Mouse (Mus musculus) liver, embryonic 14.5 days (tissue): Measurements from ENCODE around the gene Traf1. TPM values are rescaled to one million over a fixed set of nuclear protein-coding genes. Genes with fewer than 3 reads are reported as not detected.

ENCODE experiments used
- ATAC-seq: fragments of 200-750 bp; cut with Nextera tagmentation; 2 replicates; pipeline ENCODE4 v1.8.0; 2017; ENCODE audit warnings: moderate number of reproducible peaks, mild to moderate bottlenecking, moderate library complexity; ENCODE audit not compliant: insufficient read depth
- DNase-seq, 3 experiments: peaks; one replicate each; pipeline ENCODE4 v3.0.0-alpha.2; 2012 to 2013; ENCODE audit warnings: low read depth in 3 of 3, low spot score in 3 of 3
- H3K27ac ChIP-seq: fragments of 300-500 bp; sonication (generic); 2 replicates; pipeline ENCODE4 v1.5.1; 2014; ENCODE audit warnings: moderate library complexity, mild to moderate bottlenecking, control low read depth, inconsistent platforms
- H3K27me3 ChIP-seq: fragments of 300-500 bp; sonication (generic); 2 replicates; pipeline ENCODE4 v1.6.1; 2014; ENCODE audit warnings: mild to moderate bottlenecking, low read length, moderate library complexity; ENCODE audit not compliant: control insufficient read depth, insufficient read depth
- H3K36me3 ChIP-seq: fragments of 300-500 bp; sonication (generic); replicated peaks from 2 replicates; pipeline ENCODE4 v1.6.1; 2014; ENCODE audit warnings: low read depth; ENCODE audit not compliant: control insufficient read depth, insufficient read depth
- H3K4me1 ChIP-seq, 2 experiments: fragments of 200-500 bp in 1 of 2; fragments of 300-500 bp in 1 of 2; sonication (generic) in 1 of 2; replicated peaks; 2 replicates each; pipeline ENCODE4 v1.6.1; 2012 to 2014; ENCODE audit warnings: antibody characterized with exemption in 1 of 2, inconsistent platforms in 1 of 2, low read length in 1 of 2; ENCODE audit not compliant: control insufficient read depth in 2 of 2, insufficient read depth in 2 of 2
- H3K4me2 ChIP-seq: fragments of 300-500 bp; sonication (generic); 2 replicates; pipeline ENCODE4 v1.6.1; 2014; ENCODE audit warnings: low read depth, mild to moderate bottlenecking, control low read depth, moderate library complexity
- H3K4me3 ChIP-seq, 2 experiments: fragments of 200-500 bp in 1 of 2; fragments of 300-500 bp in 1 of 2; sonication (generic) in 1 of 2; 2 replicates each; pipeline ENCODE4 v1.5.1; 2012 to 2014; ENCODE audit warnings: low read depth in 2 of 2, low read length in 2 of 2, mild to moderate bottlenecking in 2 of 2, control low read depth in 1 of 2, inconsistent platforms in 1 of 2, moderate library complexity in 1 of 2; ENCODE audit not compliant: insufficient read depth in 1 of 2
- H3K9ac ChIP-seq: fragments of 300-500 bp; sonication (generic); replicated peaks from 2 replicates; pipeline ENCODE4 v1.6.1; 2014; ENCODE audit warnings: mild to moderate bottlenecking, control low read depth, moderate library complexity
- H3K9me3 ChIP-seq: fragments of 300-500 bp; sonication (generic); 2 replicates; pipeline ENCODE4 v1.6.1; 2016; ENCODE audit warnings: low read length, mixed read lengths; ENCODE audit not compliant: control insufficient read depth
- CTCF ChIP-seq: IDR thresholded peaks from 2 replicates; pipeline ENCODE4 v1.5.1; 2016; ENCODE audit warnings: antibody characterized with exemption, low read depth, control low read depth
- EP300 ChIP-seq: IDR thresholded peaks from 2 replicates; pipeline ENCODE4 v1.6.1; 2016; ENCODE audit warnings: antibody characterized with exemption, low read depth
- WGBS: fragments of 180-500 bp; shearing (Covaris S2); extraction: QIAGEN DNeasy Blood & Tissue Kit; methylation state at CpG from one replicate; pipeline ENCODE4 v1.1.7; 2014; ENCODE audit not compliant: insufficient replicate concordance; 5-methylcytosine and 5-hydroxymethylcytosine counted together
- polyA plus RNA-seq, 2 experiments: library from polyadenylated mRNA; depleted of rRNA in 1 of 2; stranded (reverse) in 1 of 2; unstranded in 1 of 2; fragments of >200 nt; fragmentation: Nextera tagmentation in 1 of 2; extraction: Ambion mirVana in 1 of 2; gene quantifications; 2 replicates each; pipeline versions ENCODE4 v1.2.1 to v1.2.3; 2012 to 2014

Traf1 gene
- polyA plus RNA-seq, 2 experiments = 0.07 TPM; not detected in 1

DNA sequence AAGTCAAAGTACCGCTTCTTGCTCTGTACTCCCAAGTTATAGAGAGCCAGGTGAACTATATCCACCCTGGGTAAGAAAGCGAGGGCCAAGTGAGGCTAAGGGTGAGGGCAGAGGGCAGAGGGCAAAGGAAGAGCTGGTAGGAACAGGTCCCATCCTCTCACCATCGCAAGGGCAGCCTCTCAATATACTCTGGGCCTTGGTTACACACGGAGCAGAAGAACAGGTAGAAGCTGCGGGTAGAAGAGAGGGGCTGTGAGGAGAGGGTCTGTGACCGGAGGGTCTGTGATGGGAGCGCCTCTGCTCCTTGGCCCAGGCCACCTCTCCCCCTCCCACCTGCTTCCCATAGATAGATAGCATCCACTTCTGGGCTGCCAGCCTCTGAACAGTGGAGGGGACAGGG is 58.4 kb downstream of the Traf1 start:
- 79% methylated on average over 7 of the region's 7 CpGs for WGBS
- H3K27me3 ChIP-seq = no peaks in the 10 kb centered on the region
- no peaks in the 10 kb centered on the region for H3K9me3 ChIP-seq
- peaks cover 23 to 24% of the 10 kb centered on the region in 2 experiments for H3K4me1 ChIP-seq
- ATAC-seq (no peak), DNase-seq (no peak)
- no peak overlapping the region for H3K4me3 ChIP-seq
- no peaks in the 10 kb centered on the region for H3K36me3 ChIP-seq
- H3K27ac ChIP-seq = no peak overlapping the region
- TF ChIP-seq CTCF (no peak), EP300 (no peak)
- no peak overlapping the region for H3K9ac ChIP-seq
- no peak overlapping the region for H3K4me2 ChIP-seq

DNA sequence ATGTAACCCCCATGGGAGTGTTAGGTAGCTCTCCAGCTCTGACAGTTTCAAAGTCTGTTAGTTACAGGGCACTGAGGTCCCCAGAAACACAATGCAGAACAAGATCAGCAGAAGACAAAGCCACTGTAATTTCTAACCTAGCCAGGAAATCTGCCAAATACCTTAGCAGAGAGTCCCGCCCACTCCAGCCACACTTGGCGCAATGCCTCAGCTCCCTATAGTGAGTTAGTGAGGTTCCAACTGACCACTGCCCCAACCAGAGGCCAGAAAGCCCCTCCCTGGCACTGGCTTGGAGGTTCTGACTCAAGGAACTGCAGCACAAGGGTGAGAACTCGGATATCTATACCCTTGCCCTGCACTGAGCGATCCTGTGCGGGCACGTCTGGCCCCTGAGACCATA is 58.8 kb downstream of the Traf1 start:
- H3K27me3 ChIP-seq = no peaks in the 10 kb centered on the region
- TF ChIP-seq CTCF (no peak), EP300 (no peak)
- WGBS = 80% methylated on average over 6 of the region's 6 CpGs
- H3K4me3 ChIP-seq = no peak overlapping the region
- no peak overlapping the region for H3K9ac ChIP-seq
- ATAC-seq (no peak), DNase-seq (no peak)
- H3K4me2 ChIP-seq = no peak overlapping the region
- H3K36me3 ChIP-seq = no peaks in the 10 kb centered on the region
- H3K9me3 ChIP-seq = no peaks in the 10 kb centered on the region
- peaks cover 23 to 24% of the 10 kb centered on the region in 2 experiments for H3K4me1 ChIP-seq
- H3K27ac ChIP-seq = no peak overlapping the region

DNA sequence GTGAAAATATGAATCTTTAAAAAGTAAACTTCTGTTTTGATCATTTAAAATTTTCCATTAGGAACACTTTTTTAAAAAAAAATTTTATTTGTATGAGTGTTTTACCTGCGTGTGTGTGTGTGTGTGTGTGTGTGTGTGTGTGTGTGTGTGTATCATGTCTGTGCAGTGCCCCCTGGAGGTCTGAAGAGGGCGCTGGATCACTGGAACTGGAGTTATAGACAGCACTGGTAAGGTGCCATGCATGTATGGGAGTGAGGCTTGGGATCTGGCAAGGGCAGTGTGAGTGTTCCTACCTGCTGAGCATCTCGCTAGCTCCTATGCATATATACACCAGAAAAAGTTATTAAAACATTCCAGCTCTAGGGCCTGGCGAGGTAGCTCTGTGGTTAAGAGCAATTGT is 59.8 kb downstream of the Traf1 start:
- no peak overlapping the region for H3K4me3 ChIP-seq
- ATAC-seq (no peak), DNase-seq (no peak)
- peak; percentile 35; the same call in 1 of the 2 replicates for TF ChIP-seq CTCF
- TF ChIP-seq EP300 = no peak
- 71% methylated on average over 4 of the region's 4 CpGs for WGBS
- H3K9ac ChIP-seq = no peak overlapping the region
- H3K27ac ChIP-seq = no peak overlapping the region
- no peaks in the 10 kb centered on the region for H3K27me3 ChIP-seq
- H3K4me1 ChIP-seq = peaks cover 19 to 21% of the 10 kb centered on the region in 2 experiments
- H3K9me3 ChIP-seq = no peaks in the 10 kb centered on the region
- H3K36me3 ChIP-seq = no peaks in the 10 kb centered on the region
- no peak overlapping the region for H3K4me2 ChIP-seq

DNA sequence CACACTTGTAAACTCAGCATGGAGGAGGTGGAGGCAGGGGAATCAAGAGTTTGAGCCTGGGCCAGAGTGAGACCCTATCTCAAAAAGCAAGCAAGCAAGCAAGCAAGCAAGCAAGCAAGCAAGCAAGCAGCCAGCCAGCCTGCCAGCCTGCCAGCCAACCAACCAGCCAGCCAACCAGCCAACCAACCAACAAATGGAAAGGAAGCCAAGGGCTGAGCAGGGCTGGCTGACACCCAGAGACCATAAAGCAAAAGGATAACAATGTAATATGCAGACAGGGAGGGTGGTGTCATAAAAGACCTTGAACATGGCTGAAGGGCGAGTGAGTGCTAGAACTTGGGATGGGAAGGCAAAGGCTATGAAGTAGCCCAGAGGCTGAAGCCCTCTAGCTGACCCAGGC is 61.2 kb downstream of the Traf1 start:
- Histone ChIP-seq H3K9me3 (no peaks in the 10 kb centered on the region), H3K4me1 (peaks cover 8 to 12% of the 10 kb centered on the region in 2 experiments), H3K36me3 (no peaks in the 10 kb centered on the region), H3K27ac (no peak overlapping the region), H3K4me2 (no peak overlapping the region), H3K9ac (no peak overlapping the region), H3K27me3 (no peaks in the 10 kb centered on the region), H3K4me3 (no peak overlapping the region)
- ATAC-seq (no peak), DNase-seq (no peak)
- 58% methylated on average over 1 of the region's 1 CpGs for WGBS
- no peak for TF ChIP-seq CTCF
- no peak for TF ChIP-seq EP300

DNA sequence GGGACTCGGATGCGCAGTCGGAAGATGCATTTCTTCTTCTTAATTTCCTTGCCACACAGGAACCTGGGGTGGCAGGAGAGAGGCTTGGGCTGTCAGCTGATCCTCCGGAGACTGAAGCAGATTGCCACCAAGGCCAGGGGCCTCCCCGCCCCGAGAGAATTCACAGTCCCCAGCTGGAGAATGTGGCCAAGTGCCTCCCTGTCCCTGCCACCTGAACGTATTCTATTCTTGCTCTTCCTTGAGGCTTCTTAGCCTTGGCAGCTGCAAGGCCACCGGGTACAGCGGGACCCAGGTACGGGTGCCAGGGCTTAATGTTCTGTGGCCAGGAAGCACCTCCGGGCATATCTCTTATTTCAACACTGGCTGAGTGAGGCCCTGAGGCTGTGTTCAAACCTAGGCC is 61.9 kb downstream of the Traf1 start:
- no peaks in the 10 kb centered on the region for H3K9me3 ChIP-seq
- H3K36me3 ChIP-seq = no peaks in the 10 kb centered on the region
- H3K27ac ChIP-seq = no peak overlapping the region
- H3K4me2 ChIP-seq = no peak overlapping the region
- no peak overlapping the region for H3K9ac ChIP-seq
- H3K4me3 ChIP-seq = no peak overlapping the region
- DNase-seq = no peak
- 87% methylated on average over 11 of the region's 11 CpGs for WGBS
- H3K27me3 ChIP-seq = no peaks in the 10 kb centered on the region
- TF ChIP-seq CTCF = no peak
- TF ChIP-seq EP300 = no peak
- ATAC-seq = no peak
- H3K4me1 ChIP-seq = peaks cover 7 to 11% of the 10 kb centered on the region in 2 experiments
